Mouse (Mus musculus) left cerebral cortex, adult 2 months (tissue): ENCODE results near the gene Cracr2b. TPM values are rescaled to one million over a fixed set of nuclear protein-coding genes. Genes with fewer than 3 reads are reported as not detected.

Source experiments
- DNase-seq, 2 experiments: peaks; one replicate each; pipeline ENCODE4 v3.0.0; 2021 to 2022; ENCODE audit warnings: low spot score in 2 of 2, mixed read lengths in 1 of 2; ENCODE audit errors: extremely low spot score in 1 of 2
- H3K27ac ChIP-seq: fragments of 200-600 bp; 2 replicates; pipeline ENCODE4 v1.8.1; 2022
- H3K4me3 ChIP-seq: fragments of 200-600 bp; 2 replicates; pipeline ENCODE4 v1.8.1; 2022
- CTCF ChIP-seq: fragments of 200-600 bp; IDR thresholded peaks from 2 replicates; pipeline ENCODE4 v1.8.1; 2022; ENCODE audit warnings: antibody characterized with exemption, mild to moderate bottlenecking, moderate library complexity
- intact Hi-C: fragments of 180-260 bp; cut with DNase I; formaldehyde crosslinking; loops from one replicate; pipeline ENCODE4 v1.15.1; 2025
- total RNA-seq, 2 experiments: library from RNA; stranded (reverse); gene quantifications; 2 replicates each; pipeline ENCODE4 v1.2.3; 2021

Gene Cracr2b
- total RNA-seq, 2 experiments from 2014 or later: 3.7 to 5.1 TPM

- no peak overlapping the region for H3K27ac ChIP-seq
- DNase-seq: peak in 1 of 2 experiments; percentile 7
- TF ChIP-seq CTCF: no peak
- no peak overlapping the region for H3K4me3 ChIP-seq
- intact Hi-C loops: no loop called here
These were observed 26.2 kb downstream of the Cracr2b start for GRCm38 (mm10) chr7:141487141-141487540.

DNA sequence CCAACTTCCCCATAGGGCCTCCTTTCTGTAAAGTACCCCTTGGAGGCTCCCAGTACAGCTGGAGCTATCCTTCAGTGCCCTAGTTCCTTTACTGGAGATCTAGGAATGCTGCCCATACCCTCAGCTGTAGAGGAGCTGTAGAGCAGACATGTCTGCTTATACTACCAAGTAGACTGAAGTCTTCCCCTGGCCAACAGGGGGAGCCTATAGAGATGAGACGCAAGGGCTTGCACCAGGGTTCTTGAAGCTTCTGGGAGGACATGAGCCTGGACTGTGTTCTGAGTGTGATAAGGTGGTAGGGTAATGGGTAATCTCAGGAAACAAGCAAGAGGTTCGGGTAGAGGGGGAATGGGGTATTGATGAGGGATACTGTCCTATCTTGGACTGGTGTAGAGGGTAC lies 30.3 kb downstream of the Cracr2b start:
- intact Hi-C loops: no loop called here
- TF ChIP-seq CTCF: peak; percentile 31
- DNase-seq: no peak
- no peak overlapping the region for H3K27ac ChIP-seq
- no peak overlapping the region for H3K4me3 ChIP-seq

DNA sequence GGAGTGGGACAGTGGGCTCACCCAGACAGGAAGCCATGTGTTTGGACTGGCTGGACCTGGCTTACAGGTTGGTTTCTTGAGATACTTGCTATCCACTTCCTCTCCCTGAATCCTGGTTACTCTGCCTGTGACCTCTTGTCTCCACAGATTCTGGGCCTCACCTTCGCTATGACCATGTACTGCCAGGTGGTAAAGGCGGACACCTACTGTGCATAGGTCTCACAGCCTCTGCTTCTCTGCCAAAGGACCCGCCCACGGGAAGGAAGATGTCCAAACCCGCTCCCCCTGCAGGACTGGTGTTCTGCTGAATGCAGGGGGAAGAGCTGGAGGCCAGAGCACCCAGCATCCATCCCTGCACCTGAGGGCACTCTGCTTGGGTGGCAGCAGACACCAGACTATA lies 31.8 kb downstream of the Cracr2b start:
- no peak overlapping the region for H3K4me3 ChIP-seq
- intact Hi-C loops: no loop called here
- TF ChIP-seq CTCF: no peak
- no peak overlapping the region for H3K27ac ChIP-seq
- no peak for DNase-seq

DNA sequence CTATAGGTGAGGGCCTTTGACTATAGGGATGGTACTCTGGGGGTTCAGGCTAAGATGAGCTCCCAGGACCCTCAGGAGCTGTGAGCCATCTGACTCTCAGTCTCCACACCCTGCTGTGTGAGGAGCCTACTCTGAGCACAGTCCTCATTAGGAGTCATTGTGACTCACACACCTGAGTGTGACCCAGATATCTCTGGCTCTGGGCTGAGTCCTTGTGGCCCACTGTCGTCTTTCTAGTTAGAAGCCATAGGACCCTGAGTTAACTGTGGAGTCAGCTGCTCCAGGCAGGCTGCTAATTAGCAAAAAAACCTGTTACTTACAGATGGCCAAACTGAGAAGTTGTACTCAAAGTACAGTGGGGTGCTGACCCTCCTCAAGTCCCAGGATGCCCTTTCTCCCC lies 32.8 kb downstream of the Cracr2b start:
- H3K4me3 ChIP-seq: no peak overlapping the region
- H3K27ac ChIP-seq: no peak overlapping the region
- no peak for TF ChIP-seq CTCF
- intact Hi-C loops: no loop called here
- DNase-seq: no peak

GRCm38 (mm10) chr7:141495379-141495778 lies 34.5 kb downstream of the Cracr2b start:
- TF ChIP-seq CTCF: no peak
- Histone ChIP-seq H3K27ac (no peak overlapping the region), H3K4me3 (no peak overlapping the region)
- no peak for DNase-seq
- intact Hi-C loops: no loop called here

DNA sequence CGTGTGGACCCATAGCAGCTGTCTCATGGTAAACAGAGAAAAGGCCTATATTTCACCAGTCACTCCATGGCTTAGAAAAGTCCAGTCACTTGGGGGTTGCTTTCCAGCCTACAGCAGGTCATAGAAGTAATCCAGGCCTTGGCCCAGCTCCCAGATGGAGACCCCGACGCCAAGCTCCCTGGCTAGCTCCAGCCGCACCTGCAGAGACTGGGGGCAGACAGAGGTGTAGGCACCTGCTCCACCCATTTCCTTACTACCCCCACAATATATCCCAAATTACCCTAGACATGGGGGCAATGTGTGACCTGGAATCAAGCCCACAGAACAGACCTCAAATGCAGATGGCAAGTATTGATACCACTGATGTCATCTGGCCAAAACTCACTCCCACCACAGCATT lies 35.0 kb downstream of the Cracr2b start:
- DNase-seq: no peak
- TF ChIP-seq CTCF: no peak
- H3K27ac ChIP-seq: no peak overlapping the region
- H3K4me3 ChIP-seq: no peak overlapping the region
- intact Hi-C loops: no loop called here

DNA sequence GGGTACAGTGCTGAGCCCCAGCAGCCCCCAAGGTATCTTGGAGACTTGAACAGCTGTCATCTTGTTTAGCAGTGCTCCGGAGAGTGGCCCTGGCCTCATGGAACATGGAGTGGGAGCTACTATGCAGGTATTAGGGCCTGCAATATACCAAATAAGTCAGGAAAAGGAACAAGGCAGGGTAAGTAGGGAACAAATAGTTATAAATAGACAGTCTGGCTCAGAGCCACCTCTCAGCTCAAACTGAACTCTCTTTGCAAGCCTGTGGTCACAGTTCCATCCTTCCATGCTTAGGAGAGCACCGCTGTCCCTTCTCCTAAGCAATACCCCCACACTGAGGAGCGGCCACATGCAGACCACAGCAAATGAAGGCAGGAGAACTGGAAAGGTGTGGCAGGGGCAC lies 36.7 kb downstream of the Cracr2b start:
- intact Hi-C loops: no loop called here
- Histone ChIP-seq H3K4me3 (no peak overlapping the region), H3K27ac (no peak overlapping the region)
- no peak for TF ChIP-seq CTCF
- DNase-seq: no peak

DNA sequence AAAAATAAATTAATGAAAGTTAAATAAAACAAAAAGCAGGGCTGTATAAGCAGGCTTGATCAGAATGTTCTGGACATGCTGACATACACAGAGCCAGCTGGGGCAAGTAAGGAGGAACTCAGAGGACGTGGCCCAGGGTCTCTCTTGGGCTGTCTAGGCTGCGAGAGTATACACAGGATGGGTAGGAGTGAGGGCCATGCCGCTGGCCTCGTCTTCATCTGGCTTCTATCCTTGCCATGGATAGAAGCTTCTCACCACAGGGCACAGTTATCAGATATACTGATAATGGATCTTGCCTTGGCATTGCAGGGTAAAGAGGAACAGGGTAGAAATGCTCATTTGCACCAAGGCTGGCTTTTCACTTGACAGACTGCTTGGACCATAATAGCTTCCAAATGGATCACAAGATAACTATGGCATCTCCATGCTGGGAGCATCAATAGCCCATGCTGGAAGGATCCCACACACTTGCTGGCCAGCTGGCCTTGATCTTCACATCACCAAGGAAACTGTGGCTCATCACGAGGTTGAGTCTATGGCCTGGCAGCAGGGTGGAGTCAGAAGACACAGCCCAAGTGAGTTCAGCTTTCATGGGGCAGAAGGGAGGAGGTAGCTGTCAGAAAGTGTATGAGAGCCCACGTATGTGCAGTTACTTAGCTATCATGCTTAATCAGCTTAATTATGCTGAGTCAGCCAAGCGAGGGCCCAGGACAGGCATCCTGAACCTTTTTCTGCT lies 41.1 kb downstream of the Cracr2b start:
- H3K4me3 ChIP-seq: no peak overlapping the region
- no peak for DNase-seq
- no peak for TF ChIP-seq CTCF
- intact Hi-C loops: no loop called here
- H3K27ac ChIP-seq: no peak overlapping the region

DNA sequence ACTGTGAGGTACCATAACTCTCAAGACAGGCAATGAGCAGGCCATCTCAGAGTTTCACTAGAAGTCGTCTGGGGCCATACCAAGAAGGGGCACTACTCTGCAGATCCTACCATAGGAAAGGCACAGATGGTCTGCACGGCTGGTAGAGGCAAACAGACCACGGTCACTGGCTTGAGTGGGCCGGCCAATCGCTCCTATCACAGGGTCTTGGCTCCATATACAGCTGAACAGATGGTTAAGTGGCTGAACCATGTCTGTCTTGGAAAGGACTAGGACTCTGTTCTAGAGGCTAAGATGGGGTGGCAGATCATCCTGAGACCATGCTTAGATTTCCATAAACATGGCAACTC lies 41.6 kb downstream of the Cracr2b start:
- no peak for TF ChIP-seq CTCF
- H3K4me3 ChIP-seq: no peak overlapping the region
- intact Hi-C loops: no loop called here
- DNase-seq: no peak
- H3K27ac ChIP-seq: no peak overlapping the region

DNA sequence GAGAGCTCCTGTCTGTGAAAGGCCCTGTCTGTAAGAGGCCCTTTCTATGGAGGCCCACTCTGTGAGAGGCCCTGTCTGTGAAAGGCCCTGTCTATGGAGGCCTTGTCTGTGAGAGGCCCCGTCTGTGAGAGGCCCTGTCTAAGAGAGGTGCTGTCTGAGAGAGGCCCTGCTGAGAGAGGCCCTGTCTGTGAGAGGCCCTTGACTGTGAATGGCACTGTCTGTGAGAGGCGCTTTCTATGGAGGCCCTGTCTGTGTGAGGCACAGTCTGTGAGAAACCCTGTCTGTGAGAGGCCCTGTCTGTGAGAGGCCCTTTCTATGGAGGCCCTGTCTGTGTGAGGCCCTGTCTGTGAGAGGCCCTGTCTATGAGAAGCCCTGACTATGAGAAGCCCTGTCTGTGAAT lies 45.4 kb downstream of the Cracr2b start:
- no peak for DNase-seq
- intact Hi-C loops: no loop called here
- no peak overlapping the region for H3K4me3 ChIP-seq
- H3K27ac ChIP-seq: no peak overlapping the region
- no peak for TF ChIP-seq CTCF

DNA sequence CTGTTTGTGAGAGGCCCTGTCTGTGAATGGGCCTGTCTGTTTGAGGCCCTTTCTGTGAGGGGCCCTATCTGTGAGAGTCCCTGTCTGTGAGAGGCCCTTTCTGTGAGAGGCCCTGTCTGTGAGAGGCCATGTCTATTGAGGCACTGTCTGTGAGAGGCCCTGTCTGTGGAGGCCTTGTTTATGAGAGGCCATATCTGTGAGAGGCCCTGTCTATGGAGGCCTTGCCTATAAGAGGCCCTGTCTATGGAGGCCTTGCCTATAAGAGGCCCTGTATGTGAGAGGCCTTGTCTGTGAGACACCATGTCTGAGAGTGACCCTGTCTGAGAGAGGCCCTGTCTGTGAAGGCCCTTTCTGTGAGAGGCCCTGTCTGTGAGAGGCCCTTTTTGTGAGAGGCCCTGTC lies 47.3 kb downstream of the Cracr2b start:
- DNase-seq: no peak
- intact Hi-C loops: no loop called here
- no peak overlapping the region for H3K4me3 ChIP-seq
- TF ChIP-seq CTCF: no peak
- H3K27ac ChIP-seq: no peak overlapping the region

GRCm38 (mm10) chr7:141510196-141510595 lies 49.3 kb downstream of the Cracr2b start:
- Histone ChIP-seq H3K27ac (no peak overlapping the region), H3K4me3 (no peak overlapping the region)
- no peak for DNase-seq
- no peak for TF ChIP-seq CTCF
- intact Hi-C loops: no loop called here

DNA sequence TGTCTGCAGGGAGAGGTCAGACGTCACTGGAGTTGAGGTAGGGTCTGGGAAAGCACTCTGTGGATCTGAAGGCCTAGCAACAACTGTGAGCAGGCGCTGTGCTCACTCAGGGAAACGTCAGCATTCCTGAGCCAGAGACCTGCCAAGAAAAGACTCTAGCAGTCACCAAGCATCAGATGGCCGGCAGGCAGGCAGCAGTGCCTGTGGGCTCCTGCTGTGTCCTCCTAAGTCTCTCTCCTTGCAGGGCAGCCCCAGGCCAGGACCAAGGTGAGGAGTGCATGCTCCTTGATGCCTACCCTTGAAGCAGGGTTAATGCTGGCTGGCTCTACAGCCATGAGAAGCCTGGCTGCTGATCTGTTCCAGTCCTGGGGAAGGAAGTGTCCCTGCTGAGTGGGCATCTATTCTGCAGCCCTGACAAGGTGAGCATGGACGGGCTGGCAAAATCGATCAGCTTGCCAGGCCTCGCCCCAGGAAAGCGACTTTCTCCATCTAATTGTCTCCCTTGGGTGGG lies 49.8 kb downstream of the Cracr2b start:
- Histone ChIP-seq H3K4me3 (no peak overlapping the region), H3K27ac (no peak overlapping the region)
- intact Hi-C loops: no loop called here
- DNase-seq: no peak
- no peak for TF ChIP-seq CTCF

Other genes starting within 250 kb of the Cracr2b start
- gene Lmntd2, start 247.0 kb upstream of the Cracr2b start, total RNA-seq: not detected
- gene Rassf7, start 245.2 kb upstream of the Cracr2b start, total RNA-seq: 1 to 10 TPM in 1 of 2 experiments, under 1 TPM in 1; 0.94 to 1.3 TPM
- gene Phrf1, start 232.3 kb upstream of the Cracr2b start, total RNA-seq: 10 to 100 TPM; 70.5 to 77.2 TPM
- gene Irf7, start 194.6 kb upstream of the Cracr2b start, total RNA-seq: 1 to 10 TPM in 1 of 2 experiments, under 1 TPM in 1; 0.59 to 1.2 TPM
- gene Cdhr5, start 184.3 kb upstream of the Cracr2b start, total RNA-seq: not detected
- gene Sct, start 182.0 kb upstream of the Cracr2b start, total RNA-seq: not detected
- gene Drd4, start 169.1 kb upstream of the Cracr2b start, total RNA-seq: under 1 TPM; 0.27 to 0.44 TPM
- gene Deaf1, start 133.4 kb upstream of the Cracr2b start, total RNA-seq: 10 to 100 TPM; 63.1 to 63.8 TPM
- gene Tmem80, start 133.4 kb upstream of the Cracr2b start, total RNA-seq: 10 to 100 TPM; 33.3 to 34.9 TPM
- gene Eps8l2, start 122.2 kb upstream of the Cracr2b start, total RNA-seq: 1 to 10 TPM; 3.6 to 5.3 TPM
- gene Taldo1, start 68.9 kb upstream of the Cracr2b start, total RNA-seq: 10 to 100 TPM; 87.5 to 90.9 TPM
- gene Gatd1, start 47.0 kb upstream of the Cracr2b start, total RNA-seq: 10 to 100 TPM; 38.9 to 46.5 TPM
- 100 to 1,000 TPM; 279 to 288 TPM for gene Cend1, start 31.6 kb upstream of the Cracr2b start, total RNA-seq
- gene Slc25a22, start 23.2 kb upstream of the Cracr2b start, total RNA-seq: 100 to 1,000 TPM; 253 to 262 TPM
- 1 to 10 TPM in 1 of 2 experiments, under 1 TPM in 1; 0.93 to 1.2 TPM for gene Pidd1, start 17.1 kb upstream of the Cracr2b start, total RNA-seq
- 100 to 1,000 TPM; 552 to 567 TPM for gene Rplp2, start 13.7 kb upstream of the Cracr2b start, total RNA-seq
- gene Pnpla2, start 5.9 kb upstream of the Cracr2b start, total RNA-seq: 10 to 100 TPM; 26.0 to 31.7 TPM
- 10 to 100 TPM; 30.7 to 31.4 TPM for gene Cd151, start 6.3 kb downstream of the Cracr2b start, total RNA-seq
- gene Polr2l, start 14.0 kb downstream of the Cracr2b start, total RNA-seq: 10 to 100 TPM; 38.4 to 42.3 TPM
- 10 to 100 TPM; 13.7 to 14.4 TPM for gene Tspan4, start 14.1 kb downstream of the Cracr2b start, total RNA-seq
- 10 to 100 TPM; 59.2 to 72.0 TPM for gene Chid1, start 78.8 kb downstream of the Cracr2b start, total RNA-seq
- gene Ap2a2, start 101.1 kb downstream of the Cracr2b start, total RNA-seq: 100 to 1,000 TPM; 191 to 201 TPM
- not detected for gene Muc6, start 194.2 kb downstream of the Cracr2b start, total RNA-seq
- under 1 TPM; 0.61 to 0.65 TPM for gene Muc2, start 229.2 kb downstream of the Cracr2b start, total RNA-seq